Mouse (Mus musculus) heart, embryonic 13.5 days (tissue): ENCODE measurements around the gene Zhx3. TPM values are rescaled to one million over a fixed set of nuclear protein-coding genes. Genes with fewer than 3 reads are reported as not detected.

Experiments used
- ATAC-seq: fragments of 200-750 bp; cut with Nextera tagmentation; 2 replicates; pipeline ENCODE4 v1.8.0; 2017; ENCODE audit warnings: moderate TSS enrichment; ENCODE audit not compliant: insufficient number of reproducible peaks, low FRiP score, low TSS enrichment; ENCODE audit errors: extremely low read depth
- H3K27ac ChIP-seq: fragments of 300-500 bp; sonication (generic); replicated peaks from 2 replicates; pipeline ENCODE4 v1.5.1; 2015; ENCODE audit warnings: moderate library complexity, mild to moderate bottlenecking, inconsistent platforms
- H3K27me3 ChIP-seq: fragments of 300-500 bp; sonication (generic); replicated peaks from 2 replicates; pipeline ENCODE4 v1.6.1; 2015; ENCODE audit warnings: mild to moderate bottlenecking, inconsistent platforms
- H3K36me3 ChIP-seq: fragments of 300-500 bp; sonication (generic); 2 replicates; pipeline ENCODE4 v1.6.1; 2015; ENCODE audit warnings: mild to moderate bottlenecking, inconsistent platforms
- H3K4me1 ChIP-seq: fragments of 300-500 bp; sonication (generic); 2 replicates; pipeline ENCODE4 v1.6.1; 2015; ENCODE audit warnings: inconsistent platforms
- H3K4me2 ChIP-seq: fragments of 300-500 bp; sonication (generic); 2 replicates; pipeline ENCODE4 v1.6.1; 2015; ENCODE audit warnings: inconsistent platforms, mild to moderate bottlenecking, moderate library complexity
- H3K4me3 ChIP-seq: fragments of 300-500 bp; sonication (generic); 2 replicates; pipeline ENCODE4 v1.5.1; 2015; ENCODE audit warnings: moderate library complexity, mild to moderate bottlenecking, inconsistent platforms
- H3K9ac ChIP-seq: fragments of 300-500 bp; sonication (generic); 2 replicates; pipeline ENCODE4 v1.6.1; 2015; ENCODE audit warnings: inconsistent platforms, mild to moderate bottlenecking, moderate library complexity
- H3K9me3 ChIP-seq: fragments of 300-500 bp; sonication (generic); 2 replicates; pipeline ENCODE4 v1.6.1; 2016; ENCODE audit warnings: inconsistent platforms
- WGBS: fragments of 180-500 bp; shearing (Covaris S2); methylation state at CpG from one replicate; pipeline ENCODE4 v1.1.7; 2015; ENCODE audit warnings: mixed read lengths; 5-methylcytosine and 5-hydroxymethylcytosine counted together
- polyA plus RNA-seq: library from polyadenylated mRNA; unstranded; fragments of >200 nt; fragmentation: Nextera tagmentation; extraction: Ambion mirVana; gene quantifications from 2 replicates; pipeline ENCODE4 v1.2.1, GENCODE M21; 2015

Zhx3 gene
- polyA plus RNA-seq, 1 experiment from 2014 or later = 6.8 TPM

GRCm38 (mm10) chr2:160736466-160736865 is 136.3 kb downstream of the Zhx3 start:
- Histone ChIP-seq H3K4me2 (no peak overlapping the region), H3K27ac (peak overlapping the region; percentile 53), H3K27me3 (no peaks in the 10 kb centered on the region), H3K36me3 (peaks cover 51% of the 10 kb centered on the region), H3K4me3 (no peak overlapping the region), H3K9me3 (no peaks in the 10 kb centered on the region), H3K4me1 (peaks cover 93% of the 10 kb centered on the region), H3K9ac (no peak overlapping the region)
- ATAC-seq = no peak
- 91% methylated on average over 3 of the region's 3 CpGs for WGBS

DNA sequence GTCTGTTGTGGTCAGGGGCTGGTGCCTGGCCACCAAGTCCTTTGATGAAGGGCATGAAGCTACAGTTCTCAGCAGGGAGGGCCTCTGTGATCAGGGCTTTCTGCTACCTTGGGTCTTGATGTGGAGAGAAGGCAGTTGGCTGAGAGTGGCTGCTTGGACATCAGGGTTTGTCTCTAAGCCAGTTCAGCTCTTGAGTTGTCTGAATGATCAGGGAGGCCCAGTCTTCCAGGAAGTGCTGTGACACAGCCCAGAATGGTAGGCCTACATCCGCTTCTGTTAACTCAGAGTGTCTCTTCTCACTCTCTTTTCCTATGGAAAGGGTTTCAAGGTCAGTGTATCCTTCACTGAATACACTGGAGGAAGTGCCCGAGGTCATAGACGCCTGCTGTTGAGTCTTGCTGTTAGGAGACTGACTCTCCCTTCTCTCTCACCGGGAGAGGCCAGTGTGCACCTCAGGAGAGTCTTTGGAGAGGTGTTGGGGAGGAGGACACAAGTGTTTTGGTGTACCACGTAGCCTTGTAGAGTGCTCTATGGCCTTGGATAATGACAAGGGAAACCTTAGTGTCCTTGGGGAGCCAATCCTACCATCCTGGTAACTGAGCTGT is 137.0 kb downstream of the Zhx3 start:
- no peak for ATAC-seq
- peaks cover 87% of the 10 kb centered on the region for H3K4me1 ChIP-seq
- peak overlapping the region; percentile 53 for H3K27ac ChIP-seq

DNA sequence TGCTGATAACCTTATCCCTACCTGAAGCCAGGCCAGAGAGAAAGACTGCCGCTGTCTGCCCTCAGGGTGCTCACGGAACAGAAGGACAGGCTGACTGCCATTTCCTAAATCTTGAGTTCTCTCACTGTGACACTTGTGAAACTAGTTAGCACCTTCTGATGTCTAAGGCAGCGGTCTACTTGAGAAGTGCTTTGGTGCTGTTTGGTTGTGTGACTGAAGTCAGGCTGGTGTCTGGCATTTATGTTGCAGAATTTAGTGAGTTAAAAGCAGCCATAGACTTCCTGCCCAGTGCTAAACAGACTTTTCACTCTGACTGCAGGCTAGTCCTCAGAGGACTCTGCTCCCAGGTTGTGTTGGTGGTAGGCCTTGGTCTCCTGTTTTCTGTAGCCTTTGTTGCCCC is 138.5 kb downstream of the Zhx3 start:
- Histone ChIP-seq H3K4me3 (no peak overlapping the region), H3K27me3 (0 out of 2 replicates have a peak, but pooled peaks cover 4% of the 10 kb centered on the region), H3K9me3 (no peaks in the 10 kb centered on the region), H3K27ac (0 out of 2 replicates have a peak overlapping the region, but pooled peaks have one; percentile 24), H3K4me1 (peaks cover 83% of the 10 kb centered on the region), H3K36me3 (peaks cover 51% of the 10 kb centered on the region), H3K9ac (peak overlapping the region; percentile 99), H3K4me2 (peak overlapping the region; percentile 92)
- WGBS = 73% methylated on average over 3 of the region's 3 CpGs
- ATAC-seq = no peak

More for the DNA sequence above, 137.0 kb downstream of the Zhx3 start:
- Histone ChIP-seq H3K9me3 (no peaks in the 10 kb centered on the region), H3K36me3 (peaks cover 51% of the 10 kb centered on the region), H3K9ac (no peak overlapping the region), H3K4me2 (peak overlapping the region; percentile 15; the same call in 1 of the 2 replicates), H3K27me3 (no peaks in the 10 kb centered on the region), H3K4me3 (no peak overlapping the region)
- 46% methylated on average over 5 of the region's 5 CpGs for WGBS

GRCm38 (mm10) chr2:160733131-160733531 is 139.7 kb downstream of the Zhx3 start:
- WGBS = 34% methylated on average over 7 of the region's 7 CpGs
- Histone ChIP-seq H3K4me3 (peak overlapping the region; percentile 97), H3K4me2 (peak overlapping the region; percentile 92), H3K27me3 (0 out of 2 replicates have a peak, but pooled peaks cover 4% of the 10 kb centered on the region), H3K4me1 (peaks cover 71% of the 10 kb centered on the region), H3K9ac (peak overlapping the region; percentile 99), H3K36me3 (peaks cover 43% of the 10 kb centered on the region), H3K9me3 (no peaks in the 10 kb centered on the region), H3K27ac (no peak overlapping the region)
- ATAC-seq = no peak

DNA sequence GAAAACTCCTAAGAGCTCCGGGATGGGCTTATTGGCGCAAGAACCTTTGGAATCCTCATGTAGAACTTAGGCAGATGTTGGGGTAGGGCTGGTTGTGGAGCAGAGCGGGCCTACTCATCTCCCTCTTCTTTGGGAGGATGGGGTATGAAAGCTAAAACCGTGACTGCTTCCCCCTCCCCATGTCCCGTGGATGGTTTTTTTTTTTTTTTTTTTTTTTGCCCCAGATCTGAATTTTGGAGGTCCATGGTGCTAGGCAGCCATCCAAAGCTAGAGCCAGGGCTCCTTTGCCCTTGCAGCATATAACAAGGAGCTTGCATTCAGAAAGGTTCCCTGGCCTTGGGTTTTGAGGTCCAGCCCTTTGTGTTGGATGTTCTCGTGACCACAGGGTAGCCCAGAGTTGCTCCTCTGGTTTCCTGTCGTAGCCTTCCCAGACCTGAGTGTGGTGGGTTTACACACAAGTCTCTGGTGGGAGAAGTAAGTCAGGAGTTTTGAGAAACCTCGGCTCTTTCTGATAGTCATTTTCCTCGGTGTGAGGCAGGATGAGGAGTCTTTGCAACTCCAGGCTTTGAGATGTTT is 140.3 kb downstream of the Zhx3 start:
- Histone ChIP-seq H3K27me3 (0 out of 2 replicates have a peak, but pooled peaks cover 4% of the 10 kb centered on the region), H3K27ac (peak overlapping the region; percentile 92; the same call in 1 of the 2 replicates), H3K36me3 (peaks cover 40% of the 10 kb centered on the region), H3K9ac (peak overlapping the region; percentile 99), H3K4me2 (peak overlapping the region; percentile 92), H3K9me3 (no peaks in the 10 kb centered on the region), H3K4me3 (peak overlapping the region; percentile 97), H3K4me1 (peaks cover 66% of the 10 kb centered on the region)
- 37% methylated on average over 9 of the region's 9 CpGs for WGBS
- ATAC-seq = no peak

DNA sequence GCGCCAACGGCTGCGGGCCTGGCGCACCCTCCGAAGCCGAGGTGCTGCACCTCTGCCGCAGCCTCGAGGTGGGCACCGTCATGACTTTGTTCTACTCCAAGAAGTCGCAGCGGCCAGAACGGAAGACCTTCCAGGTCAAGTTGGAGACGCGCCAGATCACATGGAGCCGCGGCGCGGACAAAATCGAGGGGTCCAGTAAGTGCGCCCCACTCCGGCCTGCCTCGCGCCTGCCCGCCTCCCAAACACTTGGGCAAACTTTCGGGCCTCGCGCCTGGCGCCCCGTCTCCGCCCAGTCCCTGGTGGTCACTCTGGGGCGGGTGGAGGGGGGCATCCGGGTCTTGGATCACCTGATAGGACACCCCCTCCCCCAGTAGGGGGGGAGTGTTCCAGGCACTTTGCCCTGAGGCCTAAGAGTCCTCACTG is 140.9 kb downstream of the Zhx3 start:
- H3K9ac ChIP-seq = peak overlapping the region; percentile 99
- peaks cover 33% of the 10 kb centered on the region for H3K36me3 ChIP-seq
- H3K9me3 ChIP-seq = no peaks in the 10 kb centered on the region
- H3K4me2 ChIP-seq = peak overlapping the region; percentile 92
- 0 out of 2 replicates have a peak, but pooled peaks cover 4% of the 10 kb centered on the region for H3K27me3 ChIP-seq
- H3K27ac ChIP-seq = peak overlapping the region; percentile 92
- peak; percentile 34 for ATAC-seq
- WGBS = under 1% methylated on average over 32 of the region's 32 CpGs
- H3K4me3 ChIP-seq = peak overlapping the region; percentile 97
- peaks cover 62% of the 10 kb centered on the region for H3K4me1 ChIP-seq

GRCm38 (mm10) chr2:160731117-160731838 is 141.5 kb downstream of the Zhx3 start, which contains the start of gene Plcg1:
Plcg1 (plus strand) TSS chr2:160731300.
- ATAC-seq = peak; percentile 89
- H3K4me1 ChIP-seq = peaks cover 57% of the 10 kb centered on the region

GRCm38 (mm10) chr2:160730797-160731116 is 142.0 kb downstream of the Zhx3 start:
- H3K9me3 ChIP-seq = no peaks in the 10 kb centered on the region
- ATAC-seq = no peak
- H3K4me1 ChIP-seq = peaks cover 51% of the 10 kb centered on the region
- peaks cover 29% of the 10 kb centered on the region for H3K36me3 ChIP-seq
- H3K9ac ChIP-seq = peak overlapping the region; percentile 99
- H3K4me2 ChIP-seq = peak overlapping the region; percentile 92
- no peak overlapping the region for H3K27ac ChIP-seq
- WGBS = 5% methylated on average over 19 of the region's 19 CpGs
- peak overlapping the region; percentile 97 for H3K4me3 ChIP-seq
- H3K27me3 ChIP-seq = 0 out of 2 replicates have a peak, but pooled peaks cover 4% of the 10 kb centered on the region

More at GRCm38 (mm10) chr2:160731117-160731838, 141.5 kb downstream of the Zhx3 start, which contains the start of gene Plcg1:
- H3K4me2 ChIP-seq = peak within 1 kb of the TSS; percentile 92
- peaks cover 31% of the 10 kb centered on the region for H3K36me3 ChIP-seq
- under 1% methylated on average over 74 of the region's 99 CpGs for WGBS
- peak within 1 kb of the TSS; percentile 92 for H3K27ac ChIP-seq
- peak within 1 kb of the TSS; percentile 97 for H3K4me3 ChIP-seq
- H3K27me3 ChIP-seq = 0 out of 2 replicates have a peak, but pooled peaks cover 4% of the 10 kb centered on the region
- peak within 1 kb of the TSS; percentile 99 for H3K9ac ChIP-seq
- no peaks in the 10 kb centered on the region for H3K9me3 ChIP-seq

GRCm38 (mm10) chr2:160729851-160730796 is 142.7 kb downstream of the Zhx3 start:
- Histone ChIP-seq H3K4me1 (peaks cover 45% of the 10 kb centered on the region), H3K36me3 (peaks cover 29% of the 10 kb centered on the region), H3K4me2 (peak overlapping the region; percentile 92), H3K4me3 (peak overlapping the region; percentile 97), H3K9me3 (no peaks in the 10 kb centered on the region), H3K9ac (peak overlapping the region; percentile 99), H3K27ac (no peak overlapping the region), H3K27me3 (0 out of 2 replicates have a peak, but pooled peaks cover 4% of the 10 kb centered on the region)
- no peak for ATAC-seq
- WGBS = 26% methylated on average over 17 of the region's 17 CpGs

GRCm38 (mm10) chr2:160729436-160729835 is 143.4 kb downstream of the Zhx3 start:
- H3K36me3 ChIP-seq = peaks cover 29% of the 10 kb centered on the region
- no peaks in the 10 kb centered on the region for H3K9me3 ChIP-seq
- H3K9ac ChIP-seq = no peak overlapping the region
- no peak for ATAC-seq
- H3K27ac ChIP-seq = no peak overlapping the region
- no peak overlapping the region for H3K4me2 ChIP-seq
- H3K4me1 ChIP-seq = peaks cover 38% of the 10 kb centered on the region
- WGBS = 70% methylated on average over 2 of the region's 2 CpGs
- no peak overlapping the region for H3K4me3 ChIP-seq
- 0 out of 2 replicates have a peak, but pooled peaks cover 4% of the 10 kb centered on the region for H3K27me3 ChIP-seq
